Mouse (Mus musculus) stomach, embryonic 15.5 days (tissue): Measurements from ENCODE around the gene 4931406P16Rik. TPM values are rescaled to one million over a fixed set of nuclear protein-coding genes. Genes with fewer than 3 reads are reported as not detected.
"Not testable (repeated sequence)": the region's sequence is repeated elsewhere in the genome, so short reads cannot be mapped to it uniquely, and the experiment has no call there.

ENCODE experiments used
- ATAC-seq: fragments of 200-750 bp; cut with Nextera tagmentation; 2 replicates; pipeline ENCODE4 v1.8.0; 2017; ENCODE audit warnings: low read depth, moderate number of reproducible peaks, moderate TSS enrichment; ENCODE audit not compliant: insufficient read depth, low FRiP score
- H3K27ac ChIP-seq: fragments of 300-500 bp; sonication (generic); 2 replicates; pipeline ENCODE4 v1.5.1; 2015; ENCODE audit warnings: mild to moderate bottlenecking, inconsistent platforms
- H3K27me3 ChIP-seq: fragments of 300-500 bp; sonication (generic); replicated peaks from 2 replicates; pipeline ENCODE4 v1.6.1; 2015; ENCODE audit warnings: inconsistent platforms
- H3K36me3 ChIP-seq: fragments of 300-500 bp; sonication (generic); 2 replicates; pipeline ENCODE4 v1.6.1; 2015; ENCODE audit warnings: inconsistent platforms
- H3K4me1 ChIP-seq: fragments of 300-500 bp; sonication (generic); 2 replicates; pipeline ENCODE4 v1.6.1; 2015; ENCODE audit warnings: inconsistent platforms
- H3K4me2 ChIP-seq: fragments of 300-500 bp; sonication (generic); 2 replicates; pipeline ENCODE4 v1.6.1; 2015; ENCODE audit warnings: mild to moderate bottlenecking, inconsistent platforms
- H3K4me3 ChIP-seq: fragments of 300-500 bp; sonication (generic); replicated peaks from 2 replicates; pipeline ENCODE4 v1.5.1; 2015; ENCODE audit warnings: inconsistent platforms
- H3K9ac ChIP-seq: fragments of 300-500 bp; sonication (generic); 2 replicates; pipeline ENCODE4 v1.6.1; 2015; ENCODE audit warnings: inconsistent platforms
- H3K9me3 ChIP-seq: fragments of 300-500 bp; sonication (generic); 2 replicates; pipeline ENCODE4 v1.6.1; 2016; ENCODE audit warnings: inconsistent platforms
- WGBS: fragments of 180-500 bp; shearing (Covaris S2); methylation state at CpG from one replicate; pipeline ENCODE4 v1.1.7; 2015; 5-methylcytosine and 5-hydroxymethylcytosine counted together
- polyA plus RNA-seq: library from polyadenylated mRNA; unstranded; fragments of >200 nt; fragmentation: Nextera tagmentation; extraction: Ambion mirVana; gene quantifications from 2 replicates; pipeline ENCODE4 v1.2.1, GENCODE M21; 2015

The 4931406P16Rik gene
- polyA plus RNA-seq, 1 experiment from 2014 or later: 28.2 TPM

DNA sequence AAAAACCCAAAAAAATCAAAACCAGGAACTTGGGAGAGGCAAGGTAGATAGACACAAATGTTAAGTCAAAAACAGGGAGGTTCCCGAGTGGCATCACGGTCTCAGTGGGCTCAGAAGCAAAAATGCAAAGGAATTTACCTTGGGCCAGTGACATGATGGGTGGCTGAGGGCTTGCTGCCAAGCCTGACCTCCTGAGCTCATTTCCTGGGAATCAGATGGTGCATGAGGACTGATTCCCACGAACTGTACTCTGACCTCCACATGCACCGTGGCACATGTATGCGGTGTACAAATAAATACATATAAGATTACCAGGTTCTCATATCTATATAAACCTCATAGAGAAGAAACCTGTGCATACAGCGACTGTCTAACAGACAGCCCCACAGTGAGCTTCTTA lies 89.0 kb downstream of the 4931406P16Rik start:
- 91% methylated on average over 6 of the region's 6 CpGs for WGBS
- Histone ChIP-seq H3K4me1 (peaks cover 23% of the 10 kb centered on the region), H3K27me3 (no peaks in the 10 kb centered on the region), H3K9me3 (no peaks in the 10 kb centered on the region), H3K9ac (no peak overlapping the region), H3K4me3 (no peak overlapping the region), H3K36me3 (peaks cover 71% of the 10 kb centered on the region), H3K27ac (no peak overlapping the region), H3K4me2 (no peak overlapping the region)
- ATAC-seq: no peak

DNA sequence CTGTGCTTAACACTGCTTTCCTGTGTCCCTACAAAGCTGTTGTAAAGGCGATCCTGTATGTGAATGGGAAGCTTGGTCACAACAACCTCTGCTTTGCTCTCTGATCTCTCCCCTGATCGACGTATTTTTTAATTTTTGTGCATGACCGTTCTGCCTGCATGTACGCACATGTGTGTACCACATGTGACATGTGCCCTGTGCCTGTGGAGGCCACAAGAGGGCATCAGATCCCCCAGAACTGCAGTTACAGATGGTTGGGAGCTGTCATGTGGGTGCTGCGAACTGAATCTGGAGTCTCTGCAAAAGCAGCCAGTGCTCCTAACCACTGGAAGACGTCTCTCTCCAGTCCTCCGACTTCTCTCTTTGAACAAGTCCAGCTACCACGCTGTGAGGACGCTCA lies 91.0 kb downstream of the 4931406P16Rik start:
- ATAC-seq: no peak
- Histone ChIP-seq H3K4me3 (no peak overlapping the region), H3K27ac (no peak overlapping the region), H3K9ac (no peak overlapping the region), H3K9me3 (no peaks in the 10 kb centered on the region), H3K4me2 (no peak overlapping the region), H3K27me3 (no peaks in the 10 kb centered on the region), H3K4me1 (peaks cover 9% of the 10 kb centered on the region), H3K36me3 (peaks cover 75% of the 10 kb centered on the region)
- WGBS: 94% methylated on average over 10 of the region's 10 CpGs

DNA sequence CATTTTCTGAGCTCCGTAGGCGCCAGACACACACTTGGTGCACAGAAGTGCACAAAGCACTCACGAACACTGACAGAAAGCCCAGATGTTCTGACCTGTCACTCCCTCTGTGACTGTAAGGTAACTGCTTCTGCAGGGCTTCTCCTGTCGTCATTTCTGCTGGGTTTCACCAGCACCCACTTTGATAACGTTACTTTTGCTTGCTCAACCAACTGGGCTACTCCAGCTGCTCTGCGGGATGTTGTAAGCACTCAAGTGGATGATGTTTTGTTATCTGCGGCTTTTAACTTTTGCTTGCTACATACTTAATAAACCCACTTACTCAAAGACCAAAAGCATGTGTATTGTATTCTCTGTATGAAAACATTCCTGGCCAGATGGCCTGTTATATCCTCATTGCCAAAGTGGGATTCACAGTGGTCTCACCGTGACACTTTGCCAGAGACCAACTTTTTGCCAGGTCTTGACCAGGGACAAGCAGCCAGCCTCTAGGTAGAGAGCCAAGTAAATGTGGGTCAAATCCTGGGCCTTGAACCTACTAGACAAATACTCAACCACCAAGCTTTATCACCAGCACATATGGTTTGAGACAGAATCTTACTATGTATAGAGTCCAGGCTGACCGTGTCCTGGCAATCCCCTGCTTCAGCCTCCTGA lies 91.6 kb downstream of the 4931406P16Rik start:
- H3K36me3 ChIP-seq: peaks cover 69% of the 10 kb centered on the region
- H3K9me3 ChIP-seq: no peaks in the 10 kb centered on the region
- H3K4me1 ChIP-seq: peaks cover 8% of the 10 kb centered on the region; the same call in 1 of the 2 replicates
- H3K27me3 ChIP-seq: no peaks in the 10 kb centered on the region
- no peak overlapping the region for H3K27ac ChIP-seq
- H3K9ac ChIP-seq: no peak overlapping the region
- no peak overlapping the region for H3K4me2 ChIP-seq
- WGBS: 90% methylated on average over 9 of the region's 9 CpGs
- no peak for ATAC-seq
- H3K4me3 ChIP-seq: no peak overlapping the region

- no peak overlapping the region for H3K27ac ChIP-seq
- H3K27me3 ChIP-seq: no peaks in the 10 kb centered on the region
- H3K9ac ChIP-seq: no peak overlapping the region
- no peaks in the 10 kb centered on the region for H3K4me1 ChIP-seq
- no peak overlapping the region for H3K4me3 ChIP-seq
- WGBS: 73% methylated on average over 1 of the region's 1 CpGs
- no peak for ATAC-seq
- peaks cover 64% of the 10 kb centered on the region for H3K36me3 ChIP-seq
- no peaks in the 10 kb centered on the region for H3K9me3 ChIP-seq
- no peak overlapping the region for H3K4me2 ChIP-seq
These were observed 94.9 kb downstream of the 4931406P16Rik start for GRCm38 (mm10) chr7:34218496-34218895.

- Histone ChIP-seq H3K36me3 (peaks cover 59% of the 10 kb centered on the region), H3K9ac (no peak overlapping the region)
- WGBS: 91% methylated on average over 10 of the region's 10 CpGs
These were observed 96.9 kb downstream of the 4931406P16Rik start for GRCm38 (mm10) chr7:34216474-34216873.

GRCm38 (mm10) chr7:34215481-34215880 lies 97.9 kb downstream of the 4931406P16Rik start:
- Histone ChIP-seq H3K36me3 (peaks cover 60% of the 10 kb centered on the region), H3K4me1 (no peaks in the 10 kb centered on the region), H3K27me3 (no peaks in the 10 kb centered on the region), H3K4me2 (no peak overlapping the region), H3K4me3 (no peak overlapping the region), H3K9me3 (no peaks in the 10 kb centered on the region), H3K27ac (no peak overlapping the region), H3K9ac (no peak overlapping the region)
- ATAC-seq: no peak
- WGBS: 82% methylated on average over 9 of the region's 9 CpGs

More at GRCm38 (mm10) chr7:34216474-34216873, 96.9 kb downstream of the 4931406P16Rik start:
- ATAC-seq: no peak
- Histone ChIP-seq H3K27me3 (no peaks in the 10 kb centered on the region), H3K4me3 (no peak overlapping the region), H3K9me3 (no peaks in the 10 kb centered on the region), H3K4me1 (no peaks in the 10 kb centered on the region), H3K27ac (no peak overlapping the region), H3K4me2 (no peak overlapping the region)

DNA sequence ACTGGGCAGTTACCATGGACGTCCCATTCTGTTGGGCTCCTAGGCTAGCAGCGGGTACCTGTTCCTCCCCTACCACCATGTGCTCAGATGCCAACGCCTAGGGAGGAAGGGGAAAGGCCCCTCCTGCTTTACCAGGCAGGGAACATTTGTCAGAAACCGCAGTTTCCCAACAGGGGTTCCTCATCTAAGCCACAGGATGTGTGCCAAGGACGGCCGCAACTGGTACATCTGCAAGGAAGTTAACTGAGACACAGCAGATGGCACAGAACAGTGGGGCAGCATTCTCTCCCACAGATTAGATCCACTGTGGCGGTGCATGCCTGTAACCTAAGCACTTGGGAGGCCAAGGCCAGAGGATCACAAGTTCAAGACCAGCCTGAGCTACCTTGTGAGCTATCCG lies 98.7 kb downstream of the 4931406P16Rik start:
- no peaks in the 10 kb centered on the region for H3K9me3 ChIP-seq
- H3K36me3 ChIP-seq: peaks cover 57% of the 10 kb centered on the region
- no peak overlapping the region for H3K9ac ChIP-seq
- 93% methylated on average over 8 of the region's 8 CpGs for WGBS
- H3K4me3 ChIP-seq: no peak overlapping the region
- no peak overlapping the region for H3K4me2 ChIP-seq
- H3K4me1 ChIP-seq: no peaks in the 10 kb centered on the region
- ATAC-seq: no peak
- no peaks in the 10 kb centered on the region for H3K27me3 ChIP-seq
- H3K27ac ChIP-seq: no peak overlapping the region

- H3K4me2 ChIP-seq: no peak overlapping the region
- peaks cover 59% of the 10 kb centered on the region for H3K36me3 ChIP-seq
- no peak for ATAC-seq
- no peak overlapping the region for H3K27ac ChIP-seq
- no peaks in the 10 kb centered on the region for H3K27me3 ChIP-seq
- H3K4me3 ChIP-seq: no peak overlapping the region
- no peak overlapping the region for H3K9ac ChIP-seq
- no peaks in the 10 kb centered on the region for H3K4me1 ChIP-seq
- no peaks in the 10 kb centered on the region for H3K9me3 ChIP-seq
- WGBS: 87% methylated on average over 7 of the region's 7 CpGs
These were observed 100.1 kb downstream of the 4931406P16Rik start for GRCm38 (mm10) chr7:34213281-34213680.

GRCm38 (mm10) chr7:34208027-34208745 lies 105.2 kb downstream of the 4931406P16Rik start:
- H3K4me1 ChIP-seq: no peaks in the 10 kb centered on the region
- H3K4me2 ChIP-seq: no peak overlapping the region
- no peak for ATAC-seq
- H3K9me3 ChIP-seq: no peaks in the 10 kb centered on the region
- peaks cover 77% of the 10 kb centered on the region for H3K36me3 ChIP-seq
- 90% methylated on average over 9 of the region's 9 CpGs for WGBS
- H3K4me3 ChIP-seq: no peak overlapping the region
- no peaks in the 10 kb centered on the region for H3K27me3 ChIP-seq
- no peak overlapping the region for H3K9ac ChIP-seq
- no peak overlapping the region for H3K27ac ChIP-seq

- 90% methylated on average over 6 of the region's 6 CpGs for WGBS
- no peak overlapping the region for H3K27ac ChIP-seq
- H3K9ac ChIP-seq: no peak overlapping the region
- H3K36me3 ChIP-seq: peaks cover 76% of the 10 kb centered on the region
- H3K9me3 ChIP-seq: no peaks in the 10 kb centered on the region
- no peak for ATAC-seq
- no peak overlapping the region for H3K4me3 ChIP-seq
- H3K4me2 ChIP-seq: no peak overlapping the region
- no peaks in the 10 kb centered on the region for H3K4me1 ChIP-seq
- H3K27me3 ChIP-seq: no peaks in the 10 kb centered on the region
These were observed 107.0 kb downstream of the 4931406P16Rik start for GRCm38 (mm10) chr7:34206331-34206730.

- H3K4me2 ChIP-seq, H3K4me1 ChIP-seq, H3K27me3 ChIP-seq, H3K9me3 ChIP-seq, H3K27ac ChIP-seq, H3K4me3 ChIP-seq, ATAC-seq, H3K9ac ChIP-seq: not testable (repeated sequence)
- H3K36me3 ChIP-seq: peaks cover 60% of the 10 kb centered on the region
- WGBS: 94% methylated on average over 10 of the region's 10 CpGs
These were observed 111.2 kb downstream of the 4931406P16Rik start for GRCm38 (mm10) chr7:34202147-34202546.

- WGBS: 93% methylated on average over 2 of the region's 2 CpGs
- Histone ChIP-seq H3K4me3 (no peak overlapping the region), H3K27me3 (no peaks in the 10 kb centered on the region), H3K4me2 (no peak overlapping the region), H3K4me1 (no peaks in the 10 kb centered on the region), H3K9ac (no peak overlapping the region), H3K9me3 (no peaks in the 10 kb centered on the region), H3K27ac (no peak overlapping the region), H3K36me3 (peaks cover 46% of the 10 kb centered on the region)
- ATAC-seq: no peak
These were observed 112.5 kb downstream of the 4931406P16Rik start for GRCm38 (mm10) chr7:34200829-34201228.
